8 mouse cellular contexts compared by ENCODE assay signal in genomic region chr2:170070641-170071241, GRCm38 (mm10).
A peak's percentile ranks its signal among the peaks of the same experiment; 100 is the strongest.
DNase-seq lines count a peak whose midpoint lies in the region; TF ChIP-seq lines count a peak whose summit lies in the region.
"Had no signal": no experiment of that assay in that cellular context is flagged by ENCODE, and none has a peak within 500 bp of the region (broad histone marks: within the 10 kb centered on the region; RNA-seq: fewer than 3 reads in every experiment).

No protein-coding gene starts in this region.

- peak; percentile 44 for DNase-seq in lung, postnatal 10 days
- DNase-seq in lung, postnatal 4 days, result no peak
- peak; percentile 34 for DNase-seq in gastrocnemius, adult 18-20 months (ENCODE audit: low spot score)
- peak; percentile 49 for DNase-seq in kidney, postnatal 14 days
- DNase-seq in left cerebral cortex, adult 18-20 months (ENCODE audit: low spot score in 2 of 2), result no peak
- DNase-seq in layer of hippocampus, adult 18-20 months (ENCODE audit: low spot score in 2 of 2), result no peak

- H3K27me3 ChIP-seq in testis, adult 2 months (ENCODE audit: control insufficient read depth, insufficient read depth, low read length), result no peaks in the 10 kb centered on the region

- TF ChIP-seq POLR2A in testis, adult 2 months (IDR thresholded peaks at IDR 0.05; ENCODE audit: control insufficient read depth, low read depth, low read length), result no peak

- no peaks in the 10 kb centered on the region for H3K36me3 ChIP-seq in testis, adult 2 months (ENCODE audit: control insufficient read depth, insufficient read depth, low read length)

- peak overlapping the region; percentile 47 for H3K4me3 ChIP-seq in testis, adult 2 months (ENCODE audit: control insufficient read depth, low read depth, low read length)
- H3K4me3 ChIP-seq: megakaryocyte, embryonic 14.5 days had no signal

- H3K27ac ChIP-seq in testis, adult 2 months (ENCODE audit: control insufficient read depth, insufficient read depth, low read depth, low read length), result no peak overlapping the region

- H3K4me1 ChIP-seq in testis, adult 2 months (ENCODE audit: control insufficient read depth, insufficient read depth, low read length), result peaks cover 2% of the 10 kb centered on the region; the same call in 1 of the 2 replicates
- H3K4me1 ChIP-seq: megakaryocyte, embryonic 14.5 days had no signal

- TF ChIP-seq CTCF in testis, adult 2 months (IDR thresholded peaks at IDR 0.05; ENCODE audit: control insufficient read depth, insufficient read depth, insufficient replicate concordance, low read depth, low read length), result no peak

Comparison
In these comparisons a context has a peak if more than half of its experiments do, and no peak if none do; other contexts are left out.
1. DNase-seq: peak in lung, postnatal 10 days (single experiment), gastrocnemius, adult 18-20 months (single experiment) and kidney, postnatal 14 days (single experiment); none in lung, postnatal 4 days (0 of 2), left cerebral cortex, adult 18-20 months (0 of 2) and layer of hippocampus, adult 18-20 months (0 of 2).